Mouse (Mus musculus) MEL (cell line): ENCODE measurements around the gene Mark2. TPM values are rescaled to one million over a fixed set of nuclear protein-coding genes. Genes with fewer than 3 reads are reported as not detected.

Experiments used
- DNase-seq: peaks from one replicate; pipeline ENCODE4 v3.0.0; 2011; ENCODE audit warnings: low read depth, low spot score
- H3K27ac ChIP-seq: 2 replicates; pipeline ENCODE4 v1.5.1; 2012; ENCODE audit warnings: low read depth, mild to moderate bottlenecking, control low read depth, low read length, moderate library complexity; ENCODE audit not compliant: control insufficient read depth
- H3K27me3 ChIP-seq, 2 experiments: fragments of 150-350 bp in 1 of 2; sonication (generic) in 1 of 2; 2 replicates each; pipeline ENCODE4 v1.6.1; 2012; ENCODE audit warnings: low read length in 2 of 2, mild to moderate bottlenecking in 2 of 2, improper control_type of control experiment in 1 of 2, moderate library complexity in 1 of 2; ENCODE audit not compliant: insufficient read depth in 2 of 2, control insufficient read depth in 1 of 2
- H3K36me3 ChIP-seq, 2 experiments: 2 replicates each; pipeline ENCODE4 v1.6.1; 2012 to 2014; ENCODE audit warnings: low read length in 2 of 2, improper control_type of control experiment in 1 of 2, inconsistent platforms in 1 of 2, mild to moderate bottlenecking in 1 of 2; ENCODE audit not compliant: insufficient read depth in 2 of 2, control insufficient read depth in 1 of 2
- H3K4me1 ChIP-seq, 2 experiments: fragments of 150-350 bp in 1 of 2; sonication (generic) in 1 of 2; 2 replicates each; pipeline ENCODE4 v1.6.1; 2012; ENCODE audit warnings: low read length in 2 of 2, improper control_type of control experiment in 1 of 2, mild to moderate bottlenecking in 1 of 2; ENCODE audit not compliant: insufficient read depth in 2 of 2, control insufficient read depth in 1 of 2
- H3K4me3 ChIP-seq, 2 experiments: fragments of 150-350 bp in 1 of 2; sonication (generic) in 1 of 2; 2 replicates each; pipeline ENCODE4 v1.5.1; 2012; ENCODE audit warnings: low read depth in 2 of 2, low read length in 2 of 2, mild to moderate bottlenecking in 2 of 2, moderate library complexity in 2 of 2, control low read depth in 1 of 2, improper control_type of control experiment in 1 of 2; ENCODE audit not compliant: control insufficient read depth in 1 of 2, insufficient read depth in 1 of 2
- H3K79me2 ChIP-seq: 2 replicates; pipeline ENCODE4 v1.6.1; 2012; ENCODE audit warnings: mild to moderate bottlenecking, low read length, moderate library complexity; ENCODE audit not compliant: control insufficient read depth, poor library complexity, insufficient read depth
- H3K9ac ChIP-seq: 2 replicates; pipeline ENCODE4 v1.6.1; 2012; ENCODE audit warnings: low read depth, mild to moderate bottlenecking, control low read depth, low read length, moderate library complexity; ENCODE audit not compliant: control insufficient read depth, poor library complexity, severe bottlenecking
- H3K9me3 ChIP-seq: fragments of 150-350 bp; sonication (generic); replicated peaks from 2 replicates; pipeline ENCODE4 v1.6.1; 2012; ENCODE audit warnings: mild to moderate bottlenecking, low read length, improper control_type of control experiment, moderate library complexity; ENCODE audit not compliant: insufficient read depth
- CHD1 ChIP-seq: IDR thresholded peaks from 2 replicates; pipeline ENCODE4 v1.6.1; 2012; ENCODE audit warnings: low read depth, mild to moderate bottlenecking, inconsistent platforms, low read length, improper control_type of control experiment
- CTCF ChIP-seq, 3 experiments: IDR thresholded peaks in 2 of 3; conservative IDR thresholded peaks in 1 of 3; 2 replicates each; pipeline ENCODE4 v1.5.1; 2011 to 2012; ENCODE audit warnings: low read length in 3 of 3, low read depth in 2 of 3, mild to moderate bottlenecking in 2 of 3, improper control_type of control experiment in 1 of 3, inconsistent platforms in 1 of 3, mixed read lengths in 1 of 3, moderate library complexity in 1 of 3; ENCODE audit not compliant: control insufficient read depth in 1 of 3, insufficient read depth in 1 of 3, poor library complexity in 1 of 3, severe bottlenecking in 1 of 3
- EP300 ChIP-seq, 2 experiments: IDR thresholded peaks; 2 replicates each; pipeline ENCODE4 v1.6.1; 2011; ENCODE audit warnings: improper control_type of control experiment in 2 of 2, low read length in 2 of 2, low read depth in 1 of 2, mild to moderate bottlenecking in 1 of 2
- GABPA ChIP-seq: IDR thresholded peaks from 2 replicates; pipeline ENCODE4 v1.6.1; 2012; ENCODE audit warnings: low read depth, mild to moderate bottlenecking, inconsistent platforms, low read length, improper control_type of control experiment, moderate library complexity
- JUND ChIP-seq: IDR thresholded peaks from 2 replicates; pipeline ENCODE4 v1.6.1; 2011; ENCODE audit warnings: low read depth, mild to moderate bottlenecking, improper control_type of control experiment, low read length
- KAT2A ChIP-seq: conservative IDR thresholded peaks from 2 replicates; pipeline ENCODE4 v1.6.1; 2012; ENCODE audit warnings: low read depth, low read length, improper control_type of control experiment, inconsistent platforms
- MAFK ChIP-seq: IDR thresholded peaks from 2 replicates; pipeline ENCODE4 v1.6.1; 2011; ENCODE audit warnings: low read depth, mild to moderate bottlenecking, low read length, improper control_type of control experiment, borderline replicate concordance
- NELFE ChIP-seq: IDR thresholded peaks from 2 replicates; pipeline ENCODE4 v1.6.1; 2011; ENCODE audit warnings: low read depth, low read length, improper control_type of control experiment
- POLR2A ChIP-seq, 2 experiments: IDR thresholded peaks; 2 replicates each; pipeline ENCODE4 v1.6.1; 2011 to 2012; ENCODE audit warnings: low read length in 2 of 2, mild to moderate bottlenecking in 2 of 2, control low read depth in 1 of 2, improper control_type of control experiment in 1 of 2, low read depth in 1 of 2, moderate library complexity in 1 of 2; ENCODE audit not compliant: control insufficient read depth in 1 of 2, insufficient read depth in 1 of 2, poor library complexity in 1 of 2
- POLR2AphosphoS2 ChIP-seq: IDR thresholded peaks from 2 replicates; pipeline ENCODE4 v1.6.1; 2011; ENCODE audit warnings: low read length, improper control_type of control experiment
- RAD21 ChIP-seq: IDR thresholded peaks from 2 replicates; pipeline ENCODE4 v1.6.1; 2011; ENCODE audit warnings: mild to moderate bottlenecking, low read depth, low read length, improper control_type of control experiment
- RCOR1 ChIP-seq: IDR thresholded peaks from 2 replicates; pipeline ENCODE4 v1.6.1; 2012; ENCODE audit warnings: low read depth, mild to moderate bottlenecking, inconsistent platforms, low read length, improper control_type of control experiment
- SIN3A ChIP-seq: IDR thresholded peaks from 2 replicates; pipeline ENCODE4 v1.6.1; 2012; ENCODE audit warnings: low read length, improper control_type of control experiment, inconsistent platforms
- ZC3H11A ChIP-seq: IDR thresholded peaks from 2 replicates; pipeline ENCODE4 v1.6.1; 2012; ENCODE audit warnings: low read depth, mild to moderate bottlenecking, inconsistent platforms, low read length, improper control_type of control experiment
- ZKSCAN1 ChIP-seq: IDR thresholded peaks from 2 replicates; pipeline ENCODE4 v1.6.1; 2012; ENCODE audit warnings: low read depth, mild to moderate bottlenecking, inconsistent platforms, low read length, improper control_type of control experiment, moderate library complexity
- ZMIZ1 ChIP-seq: IDR thresholded peaks from 2 replicates; pipeline ENCODE4 v1.6.1; 2012; ENCODE audit warnings: low read depth, mild to moderate bottlenecking, inconsistent platforms, low read length, improper control_type of control experiment, moderate library complexity
- ZNF384 ChIP-seq: IDR thresholded peaks from 2 replicates; pipeline ENCODE4 v1.6.1; 2012; ENCODE audit warnings: low read depth, mild to moderate bottlenecking, inconsistent platforms, low read length, improper control_type of control experiment
- polyA plus RNA-seq, 2 experiments: library from polyadenylated mRNA; stranded (reverse) in 1 of 2; unstranded in 1 of 2; fragments of >175 nt in 1 of 2; fragments of >200 nt in 1 of 2; gene quantifications; 2 replicates each; pipeline versions ENCODE4 v1.2.1 to v1.2.4; 2012; ENCODE audit warnings: low replicate concordance in 2 of 2, low read depth in 1 of 2; ENCODE audit not compliant: insufficient read length in 2 of 2, insufficient read depth in 1 of 2, missing spikeins in 1 of 2
- total RNA-seq: library from RNA; depleted of rRNA; stranded (reverse); fragments of 300-350 nt; gene quantifications from 2 replicates; pipeline ENCODE4 v1.2.3, GENCODE M21; 2012

Mark2 gene
- total and polyA plus RNA-seq, 3 experiments = 36.1 to 72.4 TPM; not detected in 1

GRCm38 (mm10) chr19:7339867-7340266 lies 1.8 kb downstream of the Mark2 start:
- Histone ChIP-seq H3K36me3 (peaks cover 0 to 37% of the 10 kb centered on the region in 2 experiments; a peak in 3 of 4 replicates), H3K4me1 (peaks cover 12 to 47% of the 10 kb centered on the region in 2 experiments), H3K27ac (peak overlapping the region; percentile 13; the same call in 1 of the 2 replicates), H3K9ac (peak overlapping the region; percentile 97), H3K27me3 (no peaks in the 10 kb centered on the region), H3K4me3 (peak overlapping the region; percentile 78 to 86), H3K9me3 (no peaks in the 10 kb centered on the region), H3K79me2 (peaks cover 59% of the 10 kb centered on the region)
- TF ChIP-seq EP300 (IDR thresholded peaks at IDR 0.05; ENCODE audit: low read depth in 1 of 2, low read length in 2 of 2) (peak in 1 of 2 experiments; percentile 6; a peak in 2 of 4 replicates), SIN3A (peak; percentile 70; the same call in 1 of the 2 replicates), POLR2A (IDR thresholded peaks at IDR 0.05; ENCODE audit: control insufficient read depth in 1 of 2, insufficient read depth in 1 of 2, low read depth in 1 of 2, low read length in 2 of 2, poor library complexity in 1 of 2) (no peak)
- peak; percentile 51 for DNase-seq

GRCm38 (mm10) chr19:7339026-7339425 lies 2.6 kb downstream of the Mark2 start:
- peaks cover under 1 to 37% of the 10 kb centered on the region in 2 experiments; a peak in 3 of 4 replicates for H3K36me3 ChIP-seq
- peak overlapping the region; percentile 23 to 86; a peak in 3 of 4 replicates for H3K4me3 ChIP-seq
- no peak for TF ChIP-seq GABPA
- TF ChIP-seq ZC3H11A = no peak
- TF ChIP-seq RAD21 = no peak
- TF ChIP-seq KAT2A = no peak
- TF ChIP-seq CTCF (IDR thresholded peaks at IDR 0.05 in 2 of 3, conservative IDR thresholded peaks at IDR 0.05 in 1 of 3; ENCODE audit: control insufficient read depth in 1 of 3, insufficient read depth in 1 of 3, low read depth in 2 of 3, low read length in 3 of 3, poor library complexity in 1 of 3, severe bottlenecking in 1 of 3) = no peak
- no peak for TF ChIP-seq RCOR1
- no peak for TF ChIP-seq POLR2AphosphoS2
- no peak for TF ChIP-seq ZNF384
- no peak for TF ChIP-seq CHD1
- no peak for TF ChIP-seq NELFE
- TF ChIP-seq ZKSCAN1 = no peak
- TF ChIP-seq ZMIZ1 = no peak
- TF ChIP-seq JUND = no peak
- TF ChIP-seq MAFK = no peak
- no peak for DNase-seq
- no peaks in the 10 kb centered on the region for H3K9me3 ChIP-seq
- no peaks in the 10 kb centered on the region for H3K27me3 ChIP-seq
- peaks cover 67% of the 10 kb centered on the region for H3K79me2 ChIP-seq
- H3K27ac ChIP-seq = no peak overlapping the region
- no peak overlapping the region for H3K9ac ChIP-seq
- peaks cover 12 to 47% of the 10 kb centered on the region in 2 experiments for H3K4me1 ChIP-seq
